ENCODE assay signal across 14 mouse cellular contexts in genomic region chr4:137480993-137481340, GRCm38 (mm10). TPM values are rescaled to one million over a fixed set of nuclear protein-coding genes. Genes with fewer than 3 reads are reported as not detected.
DNase-seq lines count a peak whose midpoint lies in the region; ATAC-seq and TF ChIP-seq lines count a peak whose summit lies in the region.
"Had no signal": no experiment of that assay in that cellular context is flagged by ENCODE, and none has a peak within 500 bp of the region (broad histone marks: within the 10 kb centered on the region; RNA-seq: fewer than 3 reads in every experiment).

No protein-coding gene starts in this region.

- no peak for TF ChIP-seq POLR2A in heart, adult 2 months (IDR thresholded peaks at IDR 0.05; ENCODE audit: insufficient read depth, low read depth, low read length)

- H3K27ac ChIP-seq in heart, adult 2 months: peak overlapping the region; percentile 95
- H3K27ac ChIP-seq in lung, embryonic 15.5 days: peak overlapping the region; percentile 94
- peak overlapping the region; percentile 71 for H3K27ac ChIP-seq in intestine, embryonic 16.5 days (ENCODE audit: low read length)
- H3K27ac ChIP-seq in stomach, embryonic 16.5 days (ENCODE audit: low read length): peak overlapping the region; percentile 86

- no peak for ATAC-seq in lung, embryonic 15.5 days (ENCODE audit: borderline replicate concordance, extremely low read depth, low FRiP score, low TSS enrichment)
- ATAC-seq in intestine, embryonic 16.5 days: no peak
- ATAC-seq in stomach, embryonic 16.5 days (ENCODE audit: insufficient read depth, low FRiP score): no peak
- no peak for ATAC-seq in activated CD4-positive, CD25-positive, alpha-beta regulatory T cell, adult 4 months
- ATAC-seq: inflammation-experienced regulatory T-cells, adult 6 months had no signal

- TF ChIP-seq EP300 in heart, adult 2 months (IDR thresholded peaks at IDR 0.05; ENCODE audit: insufficient read depth, low read depth, low read length): no peak

- peaks cover 27% of the 10 kb centered on the region for H3K36me3 ChIP-seq in heart, adult 2 months (ENCODE audit: control insufficient read depth, insufficient read depth, low read length)
- no peaks in the 10 kb centered on the region for H3K36me3 ChIP-seq in lung, embryonic 15.5 days
- no peaks in the 10 kb centered on the region for H3K36me3 ChIP-seq in intestine, embryonic 16.5 days (ENCODE audit: control insufficient read depth, insufficient read depth, low read length)
- H3K36me3 ChIP-seq in stomach, embryonic 16.5 days (ENCODE audit: control insufficient read depth, insufficient read depth, low read length): no peaks in the 10 kb centered on the region

- peak overlapping the region; percentile 41 for H3K4me2 ChIP-seq in lung, embryonic 15.5 days
- H3K4me2 ChIP-seq in intestine, embryonic 16.5 days (ENCODE audit: low read depth, low read length): peak overlapping the region; percentile 46
- H3K4me2 ChIP-seq in stomach, embryonic 16.5 days (ENCODE audit: low read depth, low read length): peak overlapping the region; percentile 14

- no peak overlapping the region; the same call in 1 of the 2 replicates for H3K4me3 ChIP-seq in heart, adult 2 months
- H3K4me3 ChIP-seq in lung, embryonic 15.5 days: no peak overlapping the region
- H3K4me3 ChIP-seq in intestine, embryonic 16.5 days (ENCODE audit: low read length): 0 out of 2 replicates have a peak overlapping the region, but pooled peaks have one; percentile 4
- no peak overlapping the region for H3K4me3 ChIP-seq in stomach, embryonic 16.5 days (replicated peaks; ENCODE audit: low read length)

- H3K9me3 ChIP-seq in lung, embryonic 15.5 days: no peaks in the 10 kb centered on the region
- no peaks in the 10 kb centered on the region for H3K9me3 ChIP-seq in intestine, embryonic 16.5 days (ENCODE audit: control insufficient read depth, low read length)
- H3K9me3 ChIP-seq in stomach, embryonic 16.5 days (replicated peaks; ENCODE audit: control insufficient read depth, low read length): no peaks in the 10 kb centered on the region

- H3K9ac ChIP-seq in heart, adult 2 months (ENCODE audit: low read depth, low read length): peak overlapping the region; percentile 8; the same call in 1 of the 2 replicates
- H3K9ac ChIP-seq in lung, embryonic 15.5 days: peak overlapping the region; percentile 14; the same call in 1 of the 2 replicates
- H3K9ac ChIP-seq in intestine, embryonic 16.5 days (ENCODE audit: low read depth, low read length): peak overlapping the region; percentile 41
- H3K9ac ChIP-seq in stomach, embryonic 16.5 days (ENCODE audit: low read length): peak overlapping the region; percentile 4; the same call in 1 of the 2 replicates

- intact Hi-C loops in heart, adult 2 months (cut with DNase I): no loop called here

- DNase-seq in heart, adult 2 months: peak in 1 of 2 experiments; percentile 50
- DNase-seq in heart, adult 18-20 months: no peak
- no peak for DNase-seq in lung, postnatal 25 days (ENCODE audit: low spot score)
- DNase-seq in right cerebral cortex, postnatal 36 days (ENCODE audit: low spot score in 2 of 2): no peak
- DNase-seq: midbrain, embryonic 14.5 days; spleen, adult 18-20 months had no signal

- no peak for TF ChIP-seq CTCF in heart, adult 2 months (IDR thresholded peaks at IDR 0.05)

- peaks cover 7% of the 10 kb centered on the region for H3K79me2 ChIP-seq in heart, adult 2 months (replicated peaks; ENCODE audit: control insufficient read depth, insufficient read depth, low read length)

- peaks cover 70% of the 10 kb centered on the region for H3K4me1 ChIP-seq in heart, adult 2 months (ENCODE audit: control insufficient read depth, insufficient read depth, low read length)
- H3K4me1 ChIP-seq in lung, embryonic 15.5 days: peaks cover 94% of the 10 kb centered on the region
- peaks cover 88% of the 10 kb centered on the region for H3K4me1 ChIP-seq in intestine, embryonic 16.5 days (ENCODE audit: control insufficient read depth, insufficient read depth, low read length)
- H3K4me1 ChIP-seq in stomach, embryonic 16.5 days (ENCODE audit: control insufficient read depth, insufficient read depth, low read length): peaks cover 82% of the 10 kb centered on the region

- no peaks in the 10 kb centered on the region for H3K27me3 ChIP-seq in heart, adult 2 months (ENCODE audit: control insufficient read depth, insufficient read depth, low read length)
- no peaks in the 10 kb centered on the region for H3K27me3 ChIP-seq in lung, embryonic 15.5 days
- no peaks in the 10 kb centered on the region for H3K27me3 ChIP-seq in intestine, embryonic 16.5 days (replicated peaks; ENCODE audit: control insufficient read depth, insufficient read depth, low read length)
- H3K27me3 ChIP-seq in stomach, embryonic 16.5 days (ENCODE audit: control insufficient read depth, insufficient read depth, low read length): no peaks in the 10 kb centered on the region

- 9% methylated on average over 1 of the region's 1 CpGs for WGBS in heart, adult 2 months
- WGBS in lung, embryonic 15.5 days: 26% methylated on average over 1 of the region's 1 CpGs
- 5% methylated on average over 1 of the region's 1 CpGs for WGBS in intestine, embryonic 16.5 days
- WGBS in stomach, embryonic 16.5 days: 16% methylated on average over 1 of the region's 1 CpGs

RNA-seq across cellular contexts. Expression of gene Hspg2, which starts 12.4 kb away (rescaled TPM):
- total RNA-seq in heart, adult 2 months (2021): 100 to 1,000 TPM; 174 to 190 TPM
- polyA plus RNA-seq in heart, adult 2 months (2012; rRNA removed): 86.7 and 114 TPM in 2 replicates
- 100 to 1,000 TPM; 153 to 170 TPM for total RNA-seq in heart, adult 18-20 months (2021)
- 32.0 and 32.1 TPM in 2 replicates for polyA plus RNA-seq in lung, embryonic 15.5 days (2015; fragmentation: Nextera tagmentation; extraction: Ambion mirVana)
- polyA plus RNA-seq in intestine, embryonic 16.5 days (2015; fragmentation: Nextera tagmentation; extraction: Ambion mirVana): 24.5 TPM in 2 replicates
- polyA plus RNA-seq in stomach, embryonic 16.5 days (2015; fragmentation: Nextera tagmentation; extraction: Ambion mirVana): 29.5 and 31.7 TPM in 2 replicates
- polyA plus RNA-seq in activated CD4-positive, CD25-positive, alpha-beta regulatory T cell, adult 4 months (2017; shearing (Covaris generic)): not detected
- polyA plus RNA-seq: inflammation-experienced regulatory T-cells, adult 6 months had no signal

RNA-seq across cellular contexts. Expression of gene 1700013G24Rik, which starts 27.9 kb away (rescaled TPM):
- not detected for total RNA-seq in heart, adult 2 months (2021)
- polyA plus RNA-seq in heart, adult 2 months (2012; rRNA removed): 0.38 and 0.57 TPM in 2 replicates
- not detected for total RNA-seq in heart, adult 18-20 months (2021)
- not detected in 2 replicates for polyA plus RNA-seq in lung, embryonic 15.5 days (2015; fragmentation: Nextera tagmentation; extraction: Ambion mirVana)
- polyA plus RNA-seq in intestine, embryonic 16.5 days (2015; fragmentation: Nextera tagmentation; extraction: Ambion mirVana): not detected in 2 replicates
- not detected in 2 replicates for polyA plus RNA-seq in stomach, embryonic 16.5 days (2015; fragmentation: Nextera tagmentation; extraction: Ambion mirVana)
- not detected for polyA plus RNA-seq in activated CD4-positive, CD25-positive, alpha-beta regulatory T cell, adult 4 months (2017; shearing (Covaris generic))
- polyA plus RNA-seq: cortical plate, adult 2 months; frontal cortex, adult 2 months; inflammation-experienced regulatory T-cells, adult 6 months; midbrain, embryonic 14.5 days had no signal

RNA-seq across cellular contexts. Expression of gene Cela3b, which starts 50.6 kb away (rescaled TPM):
- not detected for total RNA-seq in heart, adult 2 months (2021)
- polyA plus RNA-seq in heart, adult 2 months (2012; rRNA removed): 0.32 TPM in 1 of 2 replicates, not detected in the other
- total RNA-seq in heart, adult 18-20 months (2021): not detected
- polyA plus RNA-seq in lung, embryonic 15.5 days (2015; fragmentation: Nextera tagmentation; extraction: Ambion mirVana): 0.16 and 0.94 TPM in 2 replicates
- polyA plus RNA-seq in intestine, embryonic 16.5 days (2015; fragmentation: Nextera tagmentation; extraction: Ambion mirVana): 237 and 402 TPM in 2 replicates
- 406 and 529 TPM in 2 replicates for polyA plus RNA-seq in stomach, embryonic 16.5 days (2015; fragmentation: Nextera tagmentation; extraction: Ambion mirVana)
- polyA plus RNA-seq in activated CD4-positive, CD25-positive, alpha-beta regulatory T cell, adult 4 months (2017; shearing (Covaris generic)): not detected
- polyA plus RNA-seq: C2C12; cortical plate, adult 2 months; frontal cortex, adult 2 months; inflammation-experienced regulatory T-cells, adult 6 months; midbrain, embryonic 14.5 days had no signal

Comparison
In these comparisons a context has a peak if more than half of its experiments do, and no peak if none do; other contexts are left out.
1. RNA of gene Hspg2, which starts 12.4 kb away (polyA plus RNA-seq): 86.7 to 114 TPM in heart, adult 2 months, 32.0 to 32.1 TPM in lung, embryonic 15.5 days, 29.5 to 31.7 TPM in stomach, embryonic 16.5 days and 24.5 TPM in intestine, embryonic 16.5 days; not detected in activated CD4-positive, CD25-positive, alpha-beta regulatory T cell, adult 4 months; every median in the first group is over 10 times any median in the second.
2. RNA of gene Cela3b, which starts 50.6 kb away (polyA plus RNA-seq): 406 to 529 TPM in stomach, embryonic 16.5 days and 237 to 402 TPM in intestine, embryonic 16.5 days; 0.16 to 0.94 TPM in lung, embryonic 15.5 days, 0.32 TPM in heart, adult 2 months and not detected in activated CD4-positive, CD25-positive, alpha-beta regulatory T cell, adult 4 months; every median in the first group is over 100 times any median in the second.
3. Peak in every context shown above with its lines, with median percentiles within 50 percentile points of each other: H3K27ac ChIP-seq, H3K9ac ChIP-seq and H3K4me2 ChIP-seq.